Mouse (Mus musculus) embryonic fibroblast, embryonic 13.5 days (primary cell): Measurements from ENCODE around the gene Rtkn2. TPM values are rescaled to one million over a fixed set of nuclear protein-coding genes. Genes with fewer than 3 reads are reported as not detected.

Experiments
- H3K27ac ChIP-seq: 2 replicates; pipeline ENCODE4 v1.5.1; 2012; ENCODE audit warnings: low read length, control low read depth, inconsistent platforms; ENCODE audit not compliant: insufficient read depth
- H3K4me1 ChIP-seq: 2 replicates; pipeline ENCODE4 v1.6.1; 2011; ENCODE audit warnings: low read length; ENCODE audit not compliant: control insufficient read depth, insufficient read depth
- H3K4me3 ChIP-seq: 2 replicates; pipeline ENCODE4 v1.5.1; 2011; ENCODE audit warnings: mild to moderate bottlenecking, control low read depth, low read length; ENCODE audit not compliant: insufficient read depth
- CTCF ChIP-seq: IDR thresholded peaks from 2 replicates; pipeline ENCODE4 v1.5.1; 2011; ENCODE audit warnings: mild to moderate bottlenecking, control low read depth, low read length, moderate library complexity, borderline replicate concordance; ENCODE audit not compliant: insufficient read depth
- POLR2A ChIP-seq: IDR thresholded peaks from 2 replicates; pipeline ENCODE4 v1.6.1; 2011; ENCODE audit warnings: low read depth, mild to moderate bottlenecking, control low read depth, low read length, moderate library complexity
- polyA plus RNA-seq: library from polyadenylated mRNA; stranded (reverse); fragments of >200 nt; gene quantifications from 2 replicates; pipeline ENCODE4 v1.2.4, GENCODE M21; 2011; ENCODE audit warnings: low read depth; ENCODE audit not compliant: missing spikeins, insufficient read length

The Rtkn2 gene
- polyA plus RNA-seq, 1 experiment = 3.0 TPM

- Histone ChIP-seq H3K4me1 (no peaks in the 10 kb centered on the region), H3K27ac (no peak overlapping the region), H3K4me3 (no peak overlapping the region)
- no peak for TF ChIP-seq POLR2A
- no peak for TF ChIP-seq CTCF
These were observed 88.6 kb downstream of the Rtkn2 start for GRCm38 (mm10) chr10:68067961-68068360.

- Histone ChIP-seq H3K4me1 (no peaks in the 10 kb centered on the region), H3K4me3 (no peak overlapping the region), H3K27ac (no peak overlapping the region)
- TF ChIP-seq POLR2A (no peak), CTCF (no peak)
These were observed 89.1 kb downstream of the Rtkn2 start for GRCm38 (mm10) chr10:68068426-68068825.

GRCm38 (mm10) chr10:68071041-68071440 is 91.7 kb downstream of the Rtkn2 start:
- Histone ChIP-seq H3K4me1 (no peaks in the 10 kb centered on the region), H3K4me3 (no peak overlapping the region), H3K27ac (no peak overlapping the region)
- no peak for TF ChIP-seq POLR2A
- no peak for TF ChIP-seq CTCF

GRCm38 (mm10) chr10:68072626-68073025 is 93.3 kb downstream of the Rtkn2 start:
- H3K27ac ChIP-seq = no peak overlapping the region
- TF ChIP-seq POLR2A (no peak), CTCF (no peak)

GRCm38 (mm10) chr10:68074291-68074690 is 94.9 kb downstream of the Rtkn2 start:
- TF ChIP-seq CTCF (no peak), POLR2A (no peak)
- Histone ChIP-seq H3K4me3 (no peak overlapping the region), H3K27ac (no peak overlapping the region), H3K4me1 (no peaks in the 10 kb centered on the region)

More at GRCm38 (mm10) chr10:68072626-68073025, 93.3 kb downstream of the Rtkn2 start:
- Histone ChIP-seq H3K4me3 (no peak overlapping the region), H3K4me1 (no peaks in the 10 kb centered on the region)

GRCm38 (mm10) chr10:68075181-68075580 is 95.8 kb downstream of the Rtkn2 start:
- no peaks in the 10 kb centered on the region for H3K4me1 ChIP-seq
- no peak overlapping the region for H3K27ac ChIP-seq
- TF ChIP-seq POLR2A = no peak
- no peak for TF ChIP-seq CTCF
- no peak overlapping the region for H3K4me3 ChIP-seq

- H3K4me1 ChIP-seq = no peaks in the 10 kb centered on the region
- no peak overlapping the region for H3K27ac ChIP-seq
- TF ChIP-seq CTCF = no peak
- no peak for TF ChIP-seq POLR2A
- H3K4me3 ChIP-seq = no peak overlapping the region
These were observed 99.3 kb downstream of the Rtkn2 start for GRCm38 (mm10) chr10:68078708-68079107.

- no peak overlapping the region for H3K4me3 ChIP-seq
- H3K4me1 ChIP-seq = no peaks in the 10 kb centered on the region
- TF ChIP-seq POLR2A (no peak), CTCF (no peak)
- H3K27ac ChIP-seq = no peak overlapping the region
These were observed 100.7 kb downstream of the Rtkn2 start for GRCm38 (mm10) chr10:68079910-68080670.

- Histone ChIP-seq H3K4me3 (no peak overlapping the region), H3K4me1 (peaks cover 2% of the 10 kb centered on the region; the same call in 1 of the 2 replicates), H3K27ac (no peak overlapping the region)
- TF ChIP-seq POLR2A (no peak), CTCF (no peak)
These were observed 102.3 kb downstream of the Rtkn2 start for GRCm38 (mm10) chr10:68081712-68082111.

GRCm38 (mm10) chr10:68085574-68085973 is 106.2 kb downstream of the Rtkn2 start:
- no peak for TF ChIP-seq POLR2A
- TF ChIP-seq CTCF = no peak

GRCm38 (mm10) chr10:68086973-68087372 is 107.6 kb downstream of the Rtkn2 start:
- no peak overlapping the region for H3K4me3 ChIP-seq
- peak overlapping the region; percentile 99 for H3K27ac ChIP-seq
- H3K4me1 ChIP-seq = peaks cover 30% of the 10 kb centered on the region
- TF ChIP-seq CTCF (no peak), POLR2A (no peak)

More at GRCm38 (mm10) chr10:68085574-68085973, 106.2 kb downstream of the Rtkn2 start:
- H3K4me3 ChIP-seq = no peak overlapping the region
- H3K27ac ChIP-seq = peak overlapping the region; percentile 42; the same call in 1 of the 2 replicates
- peaks cover 19% of the 10 kb centered on the region for H3K4me1 ChIP-seq
